Mouse (Mus musculus): ENCODE results near the gene Ing2. TPM values are rescaled to one million over a fixed set of nuclear protein-coding genes. Genes with fewer than 3 reads are reported as not detected.

Gene Ing2
- polyA plus RNA-seq (2015; fragmentation: Nextera tagmentation; extraction: Ambion mirVana) = 6.5 and 8.9 TPM in 2 replicates

DNA sequence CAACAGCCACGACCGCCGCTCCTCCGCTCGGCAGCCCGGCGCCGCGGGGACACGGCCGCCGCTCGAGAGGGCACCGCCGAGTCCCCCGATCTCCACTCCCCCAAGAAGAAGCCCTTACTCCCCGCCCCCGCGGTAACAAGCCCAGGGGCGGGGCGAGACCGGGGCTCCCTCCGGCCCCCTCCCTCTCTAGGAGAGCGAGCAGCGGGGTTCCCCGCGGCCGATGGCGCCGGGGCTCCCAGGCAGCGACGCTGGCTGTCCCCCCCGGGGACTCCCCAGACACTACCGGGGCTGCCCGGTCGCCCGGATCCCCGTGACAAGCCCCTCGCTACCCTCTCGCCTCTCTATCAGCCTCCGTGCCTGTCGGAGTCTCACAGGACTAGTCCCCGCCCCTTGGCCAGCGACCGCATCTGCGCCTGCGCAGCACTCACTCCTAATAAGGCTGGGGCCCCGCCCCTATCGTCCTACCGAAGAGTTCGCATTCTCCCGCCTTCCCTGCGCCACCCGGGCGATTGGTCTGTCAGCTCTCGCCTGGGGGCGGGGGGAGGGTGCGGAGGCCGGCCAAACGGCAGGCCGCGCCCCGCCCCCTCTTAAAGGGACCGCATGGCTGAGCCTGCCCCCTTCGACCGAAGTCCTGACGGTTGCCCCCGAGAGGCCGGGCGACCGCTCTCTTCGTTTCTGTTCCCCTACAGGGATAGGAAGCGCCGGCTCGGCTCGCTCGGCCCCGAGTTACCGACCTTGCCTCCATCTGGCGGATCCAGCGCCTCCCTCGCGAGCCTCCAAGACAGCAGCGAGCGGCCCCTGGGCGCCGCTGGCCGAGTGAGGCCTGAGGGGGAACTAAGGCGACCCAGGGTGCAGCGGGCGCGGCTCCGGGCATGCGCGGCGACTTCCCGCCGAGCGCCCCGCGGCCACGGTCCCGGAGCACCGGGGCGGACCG, at the start of gene Ing2:
Ing2 (minus strand) TSS at position 780 of the 934 bp plus-strand sequence.
- peak; percentile 90 for ATAC-seq
- WGBS = under 1% methylated on average over 91 of the region's 106 CpGs
- H3K27me3 ChIP-seq = no peaks in the 10 kb centered on the region
- H3K4me3 ChIP-seq (replicated peaks) = peak within 1 kb of the TSS; percentile 93
- H3K9ac ChIP-seq (replicated peaks) = peak within 1 kb of the TSS; percentile 87
- H3K36me3 ChIP-seq = no peaks in the 10 kb centered on the region
- peaks cover 16% of the 10 kb centered on the region for H3K4me1 ChIP-seq (replicated peaks)
- peak within 1 kb of the TSS; percentile 95 for H3K27ac ChIP-seq
- H3K9me3 ChIP-seq = 0 out of 2 replicates have a peak, but pooled peaks cover 3% of the 10 kb centered on the region
- peak within 1 kb of the TSS; percentile 68 for H3K4me2 ChIP-seq (replicated peaks)

GRCm38 (mm10) chr8:47721609-47722008, 46.3 kb upstream of the Ing2 start:
- Histone ChIP-seq H3K36me3 (no peaks in the 10 kb centered on the region), H3K4me3 (replicated peaks) (no peak overlapping the region), H3K27me3 (no peaks in the 10 kb centered on the region), H3K9ac (replicated peaks) (no peak overlapping the region), H3K9me3 (no peaks in the 10 kb centered on the region), H3K27ac (no peak overlapping the region), H3K4me1 (replicated peaks) (no peaks in the 10 kb centered on the region), H3K4me2 (replicated peaks) (no peak overlapping the region)
- WGBS = 84% methylated on average over 4 of the region's 4 CpGs
- ATAC-seq = no peak

DNA sequence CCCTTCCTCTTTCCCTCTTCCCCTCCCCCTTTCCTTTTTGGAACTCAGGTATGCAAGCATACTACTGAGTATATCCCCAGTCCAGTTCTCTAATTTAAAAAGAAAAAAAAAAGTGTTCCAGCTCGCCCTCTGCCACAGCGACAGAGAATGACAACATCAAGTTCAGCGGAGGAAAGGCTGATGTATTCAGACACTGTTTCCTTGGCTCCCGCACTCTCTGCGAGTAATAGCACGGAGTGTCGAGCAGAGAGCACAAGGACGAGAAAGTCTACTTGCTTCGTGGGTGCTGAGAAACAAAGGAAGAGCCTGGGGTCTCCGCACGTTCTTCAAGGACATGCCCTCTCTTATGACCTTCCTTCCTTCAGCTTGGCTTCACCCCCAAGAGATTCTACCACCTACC, 43.3 kb upstream of the Ing2 start:
- H3K9ac ChIP-seq (replicated peaks) = 0 out of 2 replicates have a peak overlapping the region, but pooled peaks have one; percentile 16
- H3K36me3 ChIP-seq = no peaks in the 10 kb centered on the region
- no peak overlapping the region for H3K4me2 ChIP-seq (replicated peaks)
- H3K9me3 ChIP-seq = no peaks in the 10 kb centered on the region
- no peak overlapping the region for H3K27ac ChIP-seq
- H3K4me1 ChIP-seq (replicated peaks) = peaks cover 3% of the 10 kb centered on the region; the same call in 1 of the 2 replicates
- no peak for ATAC-seq
- H3K27me3 ChIP-seq = no peaks in the 10 kb centered on the region
- WGBS = 30% methylated on average over 11 of the region's 11 CpGs
- no peak overlapping the region for H3K4me3 ChIP-seq (replicated peaks)

GRCm38 (mm10) chr8:47713761-47714745, 38.7 kb upstream of the Ing2 start, which contains the start of gene Cdkn2aip:
TSS of gene Cdkn2aip (minus strand) at chr8:47713932.
- H3K4me1 ChIP-seq (replicated peaks) = peaks cover 26% of the 10 kb centered on the region
- peaks cover 14% of the 10 kb centered on the region for H3K36me3 ChIP-seq
- peak within 1 kb of the TSS; percentile 100 for H3K4me3 ChIP-seq (replicated peaks)
- no peaks in the 10 kb centered on the region for H3K27me3 ChIP-seq
- peak within 1 kb of the TSS; percentile 97 for H3K9ac ChIP-seq (replicated peaks)
- H3K4me2 ChIP-seq (replicated peaks) = peak within 1 kb of the TSS; percentile 77
- ATAC-seq = peak; percentile 93
- peak within 1 kb of the TSS; percentile 95 for H3K27ac ChIP-seq
- H3K9me3 ChIP-seq = no peaks in the 10 kb centered on the region
- under 1% methylated on average over 106 of the region's 114 CpGs for WGBS

DNA sequence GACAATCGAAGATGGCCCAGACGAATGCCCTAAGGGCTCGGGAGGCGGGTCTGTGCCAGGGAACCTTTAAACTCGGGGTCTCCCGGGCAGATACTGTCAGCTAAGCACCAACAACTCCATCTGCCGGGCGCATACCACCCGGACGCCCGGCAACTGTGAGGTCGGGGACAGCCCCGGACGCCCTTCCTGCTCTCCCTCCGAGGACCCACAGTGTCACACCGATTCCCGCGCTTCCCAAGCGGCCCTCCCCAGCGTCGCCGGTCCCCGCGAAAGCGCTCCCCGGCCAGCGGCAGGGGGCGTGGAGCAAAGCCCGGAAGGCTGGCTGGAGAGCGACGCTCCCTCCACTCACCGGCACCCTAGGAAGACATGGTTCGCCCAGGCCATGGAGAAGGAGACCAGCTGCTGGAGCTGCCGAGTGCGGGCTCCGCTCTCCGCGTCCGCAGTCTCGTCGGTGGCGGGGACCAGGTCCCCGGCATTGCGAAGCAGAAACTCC, 37.9 kb upstream of the Ing2 start:
- H3K27ac ChIP-seq = peak overlapping the region; percentile 95
- H3K4me2 ChIP-seq (replicated peaks) = peak overlapping the region; percentile 77
- H3K9me3 ChIP-seq = no peaks in the 10 kb centered on the region
- 0% methylated on average over 44 of the region's 44 CpGs for WGBS
- H3K4me3 ChIP-seq (replicated peaks) = peak overlapping the region; percentile 100
- peaks cover 28% of the 10 kb centered on the region for H3K4me1 ChIP-seq (replicated peaks)
- H3K9ac ChIP-seq (replicated peaks) = peak overlapping the region; percentile 97
- no peaks in the 10 kb centered on the region for H3K27me3 ChIP-seq
- peaks cover 22% of the 10 kb centered on the region for H3K36me3 ChIP-seq
- ATAC-seq = peak; percentile 75

DNA sequence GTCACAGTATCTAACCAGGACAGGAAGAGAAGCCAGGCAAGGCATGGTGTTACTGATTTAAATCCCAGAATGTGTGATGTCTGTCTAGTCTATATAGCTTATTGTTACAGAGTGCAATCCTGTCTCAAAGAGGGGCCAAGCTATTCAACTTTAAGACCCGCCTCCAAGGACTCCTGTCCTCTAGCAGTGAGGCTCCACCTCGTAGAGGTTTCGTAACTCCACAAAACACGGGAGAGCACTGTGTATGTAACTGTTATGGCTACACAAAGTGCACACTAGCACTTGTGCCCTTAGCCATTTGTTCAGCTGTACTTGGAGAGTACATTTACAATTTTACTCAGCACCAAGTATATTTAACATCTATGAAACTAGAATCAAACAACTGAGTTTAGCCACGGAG, 32.8 kb upstream of the Ing2 start:
- Histone ChIP-seq H3K27ac (no peak overlapping the region), H3K9me3 (no peaks in the 10 kb centered on the region), H3K4me2 (replicated peaks) (no peak overlapping the region), H3K27me3 (no peaks in the 10 kb centered on the region), H3K9ac (replicated peaks) (no peak overlapping the region), H3K36me3 (peaks cover 55% of the 10 kb centered on the region), H3K4me3 (replicated peaks) (no peak overlapping the region), H3K4me1 (replicated peaks) (peaks cover 26% of the 10 kb centered on the region)
- no peak for ATAC-seq
- 83% methylated on average over 5 of the region's 5 CpGs for WGBS

DNA sequence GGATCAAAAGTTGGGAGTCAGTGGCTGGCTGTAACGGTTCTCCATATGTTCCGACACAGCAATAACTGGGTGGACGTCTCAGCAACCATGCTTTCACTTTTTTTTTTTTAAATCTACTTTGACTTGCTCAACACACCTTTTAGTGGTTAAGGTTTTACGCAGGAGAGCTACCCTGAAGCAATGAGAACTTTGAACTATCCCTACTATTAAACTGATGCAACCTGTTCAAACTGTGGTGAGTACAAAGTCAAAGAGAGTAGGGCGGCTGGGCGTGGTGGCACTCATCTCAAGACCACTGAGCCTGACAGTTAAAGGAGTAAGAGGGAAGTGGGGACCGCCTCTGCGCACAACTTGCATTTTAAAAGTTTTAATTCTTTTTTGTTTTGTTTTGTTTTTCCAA, 31.4 kb upstream of the Ing2 start:
- no peak for ATAC-seq
- H3K9ac ChIP-seq (replicated peaks) = no peak overlapping the region
- peaks cover 52% of the 10 kb centered on the region for H3K36me3 ChIP-seq
- H3K9me3 ChIP-seq = no peaks in the 10 kb centered on the region
- H3K27ac ChIP-seq = no peak overlapping the region
- WGBS = 94% methylated on average over 8 of the region's 8 CpGs
- peaks cover 15% of the 10 kb centered on the region for H3K4me1 ChIP-seq (replicated peaks)
- no peak overlapping the region for H3K4me3 ChIP-seq (replicated peaks)
- no peak overlapping the region for H3K4me2 ChIP-seq (replicated peaks)
- H3K27me3 ChIP-seq = no peaks in the 10 kb centered on the region

DNA sequence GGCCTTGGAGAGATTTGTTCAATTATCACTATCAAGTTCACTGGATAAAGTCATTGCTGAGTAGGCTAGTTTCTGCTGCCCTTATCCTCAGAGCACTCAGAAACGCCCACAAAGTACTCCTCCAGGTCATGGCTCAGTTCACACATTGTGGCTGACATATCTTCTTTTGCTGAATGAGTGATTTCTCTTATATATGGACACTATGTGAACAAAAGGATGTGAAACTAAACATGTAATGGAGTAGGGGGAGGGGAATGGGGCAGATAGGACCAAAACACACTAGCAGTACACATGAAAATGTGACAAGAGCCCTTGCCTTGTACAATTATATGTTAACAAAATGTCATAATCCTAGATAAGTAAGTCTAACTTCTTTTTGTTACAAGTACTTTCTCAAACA, 27.0 kb upstream of the Ing2 start:
- ATAC-seq = no peak
- Histone ChIP-seq H3K36me3 (peaks cover 27% of the 10 kb centered on the region), H3K4me1 (replicated peaks) (no peaks in the 10 kb centered on the region), H3K4me2 (replicated peaks) (no peak overlapping the region), H3K27me3 (no peaks in the 10 kb centered on the region), H3K9me3 (no peaks in the 10 kb centered on the region), H3K27ac (no peak overlapping the region), H3K9ac (replicated peaks) (no peak overlapping the region), H3K4me3 (replicated peaks) (no peak overlapping the region)
- 34% methylated on average over 1 of the region's 1 CpGs for WGBS

GRCm38 (mm10) chr8:47697696-47698095, 22.3 kb upstream of the Ing2 start:
- Histone ChIP-seq H3K4me3 (replicated peaks) (no peak overlapping the region), H3K36me3 (no peaks in the 10 kb centered on the region), H3K27ac (no peak overlapping the region), H3K4me1 (replicated peaks) (no peaks in the 10 kb centered on the region), H3K27me3 (no peaks in the 10 kb centered on the region), H3K9ac (replicated peaks) (no peak overlapping the region), H3K4me2 (replicated peaks) (no peak overlapping the region), H3K9me3 (no peaks in the 10 kb centered on the region)
- ATAC-seq = no peak
- WGBS = 68% methylated on average over 1 of the region's 1 CpGs

DNA sequence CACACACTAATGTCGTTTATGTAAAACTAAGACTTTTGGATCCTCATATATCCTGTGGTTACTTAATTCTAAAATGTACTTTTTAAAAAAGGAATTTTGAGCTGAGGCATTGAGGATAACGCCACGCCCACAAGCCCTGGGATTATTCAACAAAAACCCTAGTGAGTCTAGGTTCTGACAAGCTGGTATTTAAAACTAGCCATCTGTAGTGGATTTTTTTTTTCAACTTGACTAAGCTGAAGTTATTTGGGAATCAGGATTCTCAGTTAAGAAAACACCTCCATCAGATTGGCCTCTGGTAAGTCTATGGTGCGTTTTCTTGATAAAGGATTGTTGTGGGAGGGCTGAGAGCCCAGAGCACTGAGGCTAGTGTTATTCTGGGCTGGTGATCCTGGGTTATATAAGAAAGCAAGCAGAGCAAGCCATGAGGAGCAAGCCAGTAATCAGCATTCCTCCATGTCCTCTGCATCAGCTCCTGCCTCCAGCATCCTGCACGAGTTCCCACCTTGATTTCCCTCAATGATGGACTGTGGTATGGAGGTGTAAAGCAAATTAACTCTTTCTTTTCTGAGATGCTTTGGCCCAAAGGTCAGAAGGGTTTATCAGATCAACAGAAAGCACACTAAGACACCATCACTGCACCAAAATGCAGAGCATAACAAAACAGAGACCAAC, 20.2 kb upstream of the Ing2 start:
- no peaks in the 10 kb centered on the region; the same call in 1 of the 2 replicates for H3K27me3 ChIP-seq
- no peak overlapping the region for H3K4me3 ChIP-seq (replicated peaks)
- H3K36me3 ChIP-seq = no peaks in the 10 kb centered on the region
- H3K9ac ChIP-seq (replicated peaks) = no peak overlapping the region
- no peaks in the 10 kb centered on the region for H3K9me3 ChIP-seq
- no peak for ATAC-seq
- H3K27ac ChIP-seq = no peak overlapping the region
- no peak overlapping the region for H3K4me2 ChIP-seq (replicated peaks)
- H3K4me1 ChIP-seq (replicated peaks) = peaks cover 9% of the 10 kb centered on the region; the same call in 1 of the 2 replicates
- 84% methylated on average over 5 of the region's 5 CpGs for WGBS

GRCm38 (mm10) chr8:47693119-47693518, 17.8 kb upstream of the Ing2 start:
- Histone ChIP-seq H3K9ac (replicated peaks) (no peak overlapping the region), H3K4me1 (replicated peaks) (peaks cover 11% of the 10 kb centered on the region; the same call in 1 of the 2 replicates), H3K4me3 (replicated peaks) (no peak overlapping the region), H3K27ac (no peak overlapping the region), H3K27me3 (no peaks in the 10 kb centered on the region; the same call in 1 of the 2 replicates), H3K9me3 (0 out of 2 replicates have a peak, but pooled peaks cover 3% of the 10 kb centered on the region), H3K36me3 (no peaks in the 10 kb centered on the region), H3K4me2 (replicated peaks) (no peak overlapping the region)
- 13% methylated on average over 2 of the region's 2 CpGs for WGBS
- no peak for ATAC-seq

Measured in midbrain, embryonic 13.5 days (tissue).